Mouse (Mus musculus) heart, embryonic 16.5 days (tissue): ENCODE data around the gene Hcls1. TPM values are rescaled to one million over a fixed set of nuclear protein-coding genes. Genes with fewer than 3 reads are reported as not detected.

Source experiments
- ATAC-seq: fragments of 200-750 bp; cut with Nextera tagmentation; replicated peaks from 2 replicates; pipeline ENCODE4 v1.8.0; 2017; ENCODE audit warnings: moderate number of reproducible peaks; ENCODE audit not compliant: insufficient read depth, low FRiP score; ENCODE audit errors: extremely low read depth
- H3K27ac ChIP-seq: fragments of 300-500 bp; sonication (generic); 2 replicates; pipeline ENCODE4 v1.5.1; 2014; ENCODE audit warnings: mild to moderate bottlenecking, low read length, control low read depth, moderate library complexity
- H3K27me3 ChIP-seq: fragments of 300-500 bp; sonication (generic); 2 replicates; pipeline ENCODE4 v1.6.1; 2014; ENCODE audit warnings: low read length, mixed read lengths; ENCODE audit not compliant: control insufficient read depth, insufficient read depth
- H3K36me3 ChIP-seq: fragments of 300-500 bp; sonication (generic); 2 replicates; pipeline ENCODE4 v1.6.1; 2014; ENCODE audit not compliant: control insufficient read depth, insufficient read depth
- H3K4me1 ChIP-seq: fragments of 300-500 bp; sonication (generic); 2 replicates; pipeline ENCODE4 v1.6.1; 2014; ENCODE audit warnings: low read length, mixed read lengths; ENCODE audit not compliant: control insufficient read depth, insufficient read depth
- H3K4me2 ChIP-seq: fragments of 300-500 bp; sonication (generic); 2 replicates; pipeline ENCODE4 v1.6.1; 2014; ENCODE audit warnings: low read depth, mild to moderate bottlenecking, control low read depth, low read length
- H3K4me3 ChIP-seq: fragments of 300-500 bp; sonication (generic); 2 replicates; pipeline ENCODE4 v1.5.1; 2014; ENCODE audit warnings: mild to moderate bottlenecking, control low read depth, low read length
- H3K9ac ChIP-seq: fragments of 300-500 bp; sonication (generic); 2 replicates; pipeline ENCODE4 v1.6.1; 2014; ENCODE audit warnings: low read length, control low read depth
- H3K9me3 ChIP-seq: fragments of 300-500 bp; sonication (generic); replicated peaks from 2 replicates; pipeline ENCODE4 v1.6.1; 2016; ENCODE audit warnings: low read length; ENCODE audit not compliant: control insufficient read depth
- WGBS: fragments of 180-500 bp; shearing (Covaris S2); extraction: QIAGEN DNeasy Blood & Tissue Kit; methylation state at CpG from one replicate; pipeline ENCODE4 v1.1.7; 2014; 5-methylcytosine and 5-hydroxymethylcytosine counted together
- polyA plus RNA-seq: library from polyadenylated mRNA; unstranded; fragments of >200 nt; fragmentation: Nextera tagmentation; extraction: Ambion mirVana; gene quantifications from 2 replicates; pipeline ENCODE4 v1.2.1, GENCODE M21; 2015

Gene Hcls1
- polyA plus RNA-seq, 1 experiment from 2014 or later: 19.2 TPM

GRCm38 (mm10) chr16:37012336-37012735 is 77.6 kb downstream of the Hcls1 start:
- Histone ChIP-seq H3K9me3 (no peaks in the 10 kb centered on the region), H3K9ac (peak overlapping the region; percentile 73), H3K27ac (no peak overlapping the region), H3K4me3 (peak overlapping the region; percentile 76), H3K4me1 (peaks cover 9% of the 10 kb centered on the region), H3K27me3 (no peaks in the 10 kb centered on the region), H3K4me2 (peak overlapping the region; percentile 85), H3K36me3 (no peaks in the 10 kb centered on the region)
- WGBS: 47% methylated on average over 5 of the region's 5 CpGs
- no peak for ATAC-seq

Other genes with a start within 250 kb of the Hcls1 start
- 0.50 and 1.2 TPM in 2 replicates for gene Ildr1, start 241.0 kb upstream of the Hcls1 start, polyA plus RNA-seq
- gene Slc15a2, start 150.0 kb upstream of the Hcls1 start, polyA plus RNA-seq: 1.8 and 4.8 TPM in 2 replicates
- gene Iqcb1, start 106.6 kb upstream of the Hcls1 start, polyA plus RNA-seq: 21.2 and 21.6 TPM in 2 replicates
- 0.62 and 0.79 TPM in 2 replicates for gene Eaf2, start 60.0 kb upstream of the Hcls1 start, polyA plus RNA-seq
- 53.0 and 54.4 TPM in 2 replicates for gene Golgb1, start 59.8 kb upstream of the Hcls1 start, polyA plus RNA-seq
- 14.9 and 15.5 TPM in 2 replicates for gene Fbxo40, start 55.5 kb downstream of the Hcls1 start, polyA plus RNA-seq
- gene Polq, start 76.8 kb downstream of the Hcls1 start, polyA plus RNA-seq: 4.2 and 6.3 TPM in 2 replicates